Mouse (Mus musculus): ENCODE measurements around the gene Lpp. TPM values are rescaled to one million over a fixed set of nuclear protein-coding genes. Genes with fewer than 3 reads are reported as not detected.

The Lpp gene
- polyA plus RNA-seq, 1 experiment from 2014 or later, result 46.6 TPM

DNA sequence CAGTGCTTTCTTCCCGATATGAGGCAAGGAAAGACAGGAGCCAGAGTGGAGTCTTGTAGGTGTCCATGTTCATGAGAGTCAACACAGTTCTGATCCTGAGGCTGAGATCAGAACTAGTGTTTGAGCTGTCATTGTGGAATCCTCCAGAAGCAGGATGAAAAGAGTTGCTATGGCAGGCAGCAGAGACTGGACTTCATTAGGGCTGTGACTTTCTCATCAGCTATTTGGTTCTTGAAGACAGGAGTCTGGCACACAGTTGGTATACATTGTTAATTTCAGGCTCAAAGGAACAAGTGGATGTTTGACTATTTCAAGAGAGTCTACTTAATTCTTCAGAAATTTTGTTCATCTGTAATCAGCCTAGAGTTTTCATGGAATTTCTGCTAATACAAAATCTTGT is 235.5 kb downstream of the Lpp start:
- Histone ChIP-seq H3K9ac (ENCODE audit: low read length) (no peak overlapping the region), H3K9me3 (ENCODE audit: control insufficient read depth, low read length) (no peaks in the 10 kb centered on the region), H3K27ac (replicated peaks in 1 of 2; ENCODE audit: control insufficient read depth in 1 of 2, insufficient read depth in 1 of 2, low read depth in 2 of 2, low read length in 2 of 2) (peak overlapping the region in 1 of 2 experiments; percentile 24; a peak in 2 of 4 replicates), H3K27me3 (ENCODE audit: control insufficient read depth, insufficient read depth, low read length) (no peaks in the 10 kb centered on the region), H3K4me2 (ENCODE audit: low read length) (no peak overlapping the region), H3K36me3 (ENCODE audit: control insufficient read depth, insufficient read depth, low read length) (no peaks in the 10 kb centered on the region), H3K4me1 (ENCODE audit: control insufficient read depth in 2 of 2, insufficient read depth in 2 of 2, low read length in 2 of 2) (peaks cover 6 to 16% of the 10 kb centered on the region in 2 experiments), H3K4me3 (ENCODE audit: control insufficient read depth in 1 of 2, insufficient read depth in 1 of 2, low read depth in 1 of 2, low read length in 2 of 2) (no peak overlapping the region)
- WGBS, result 51% methylated on average over 1 of the region's 1 CpGs
- no peak for ATAC-seq (ENCODE audit: insufficient number of reproducible peaks, insufficient read depth, low FRiP score, low read depth)

DNA sequence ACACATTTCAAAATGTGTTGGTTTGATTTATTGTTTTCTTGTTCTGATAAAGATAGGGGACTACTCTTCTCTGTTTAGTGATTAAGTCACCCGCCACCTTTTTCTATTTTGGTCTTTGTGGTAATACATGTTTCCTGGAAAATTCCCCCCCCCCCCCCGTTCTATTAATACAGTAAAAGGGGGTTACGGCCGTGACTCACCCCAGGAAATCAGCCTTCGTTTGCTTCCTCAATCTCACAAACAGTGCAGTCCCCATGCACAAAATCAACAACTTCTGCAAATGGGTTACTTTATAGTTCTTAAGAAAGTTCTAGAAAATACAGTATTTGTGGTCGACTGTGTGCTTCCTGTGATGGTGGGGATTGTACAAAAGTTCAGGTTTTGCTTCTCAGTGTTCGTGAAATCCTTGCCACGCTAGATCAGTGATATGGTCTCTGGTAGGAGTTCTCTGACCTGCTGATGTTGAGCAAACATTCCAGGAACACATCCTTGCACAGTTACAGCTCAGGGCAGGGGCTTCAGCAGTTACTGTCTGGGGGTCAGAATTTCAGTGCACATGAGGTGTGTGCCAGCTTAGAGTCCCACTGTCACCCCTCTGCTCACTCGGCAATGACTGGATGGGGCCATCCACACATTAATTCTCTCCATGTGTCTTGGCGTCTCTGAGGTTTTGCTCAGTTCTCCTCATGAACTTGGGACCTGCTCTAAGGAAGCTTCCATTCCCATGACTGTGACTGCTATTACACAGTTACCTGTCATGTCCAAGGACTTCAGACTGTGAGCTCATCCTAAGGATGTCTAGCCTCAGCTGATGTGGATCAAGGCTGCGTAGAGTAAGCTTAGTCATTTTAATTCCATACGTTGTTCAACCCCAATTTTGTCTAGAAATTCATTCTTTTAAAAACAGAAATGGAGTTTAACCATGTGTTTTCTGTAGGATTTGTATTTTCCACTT is 236.2 kb downstream of the Lpp start:
- H3K4me2 ChIP-seq (ENCODE audit: low read length), result no peak overlapping the region
- no peaks in the 10 kb centered on the region for H3K27me3 ChIP-seq (ENCODE audit: control insufficient read depth, insufficient read depth, low read length)
- H3K4me3 ChIP-seq (ENCODE audit: control insufficient read depth in 1 of 2, insufficient read depth in 1 of 2, low read depth in 1 of 2, low read length in 2 of 2), result no peak overlapping the region
- H3K9me3 ChIP-seq (ENCODE audit: control insufficient read depth, low read length), result no peaks in the 10 kb centered on the region
- no peak overlapping the region for H3K9ac ChIP-seq (ENCODE audit: low read length)
- WGBS, result 60% methylated on average over 12 of the region's 12 CpGs
- ATAC-seq (ENCODE audit: insufficient number of reproducible peaks, insufficient read depth, low FRiP score, low read depth), result no peak
- peaks cover 6 to 16% of the 10 kb centered on the region in 2 experiments for H3K4me1 ChIP-seq (ENCODE audit: control insufficient read depth in 2 of 2, insufficient read depth in 2 of 2, low read length in 2 of 2)
- peak overlapping the region; percentile 8 to 41; a peak in 1 of 4 replicates for H3K27ac ChIP-seq (replicated peaks in 1 of 2; ENCODE audit: control insufficient read depth in 1 of 2, insufficient read depth in 1 of 2, low read depth in 2 of 2, low read length in 2 of 2)
- H3K36me3 ChIP-seq (ENCODE audit: control insufficient read depth, insufficient read depth, low read length), result no peaks in the 10 kb centered on the region

DNA sequence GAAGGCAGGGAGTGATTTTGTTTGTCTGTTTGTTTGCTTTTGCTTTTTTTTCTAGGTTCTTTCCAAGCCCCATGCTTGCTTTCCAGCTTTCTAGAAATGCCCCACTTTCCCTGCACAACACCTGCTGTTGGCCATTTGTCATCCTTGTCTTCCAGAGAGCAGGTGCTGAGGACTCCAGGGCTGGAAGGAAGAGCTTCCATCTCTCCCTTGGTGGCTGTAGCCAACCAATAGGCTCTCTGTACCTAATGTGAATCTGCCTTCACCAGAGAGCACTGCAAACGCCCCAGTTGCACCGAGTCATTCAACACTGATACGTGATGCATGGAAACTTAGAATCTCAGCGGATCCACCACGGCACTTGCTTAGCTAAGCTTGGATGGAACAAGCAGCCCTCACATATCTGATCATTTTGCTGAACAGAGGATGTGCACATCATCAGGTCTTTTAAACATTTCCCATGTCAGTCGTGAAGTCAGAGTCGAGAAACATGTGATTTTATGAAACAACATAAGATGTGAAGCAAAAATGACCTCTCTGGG is 242.1 kb downstream of the Lpp start:
- no peak overlapping the region for H3K27ac ChIP-seq (replicated peaks in 1 of 2; ENCODE audit: control insufficient read depth in 1 of 2, insufficient read depth in 1 of 2, low read depth in 2 of 2, low read length in 2 of 2)
- H3K9me3 ChIP-seq (ENCODE audit: control insufficient read depth, low read length), result no peaks in the 10 kb centered on the region
- H3K4me3 ChIP-seq (ENCODE audit: control insufficient read depth in 1 of 2, insufficient read depth in 1 of 2, low read depth in 1 of 2, low read length in 2 of 2), result no peak overlapping the region
- peaks cover 5% of the 10 kb centered on the region for H3K36me3 ChIP-seq (ENCODE audit: control insufficient read depth, insufficient read depth, low read length)
- no peak overlapping the region for H3K4me2 ChIP-seq (ENCODE audit: low read length)
- no peaks in the 10 kb centered on the region for H3K27me3 ChIP-seq (ENCODE audit: control insufficient read depth, insufficient read depth, low read length)
- 87% methylated on average over 7 of the region's 7 CpGs for WGBS
- no peak for ATAC-seq (ENCODE audit: insufficient number of reproducible peaks, insufficient read depth, low FRiP score, low read depth)
- no peaks in the 10 kb centered on the region for H3K4me1 ChIP-seq (ENCODE audit: control insufficient read depth in 2 of 2, insufficient read depth in 2 of 2, low read length in 2 of 2)
- H3K9ac ChIP-seq (ENCODE audit: low read length), result no peak overlapping the region

DNA sequence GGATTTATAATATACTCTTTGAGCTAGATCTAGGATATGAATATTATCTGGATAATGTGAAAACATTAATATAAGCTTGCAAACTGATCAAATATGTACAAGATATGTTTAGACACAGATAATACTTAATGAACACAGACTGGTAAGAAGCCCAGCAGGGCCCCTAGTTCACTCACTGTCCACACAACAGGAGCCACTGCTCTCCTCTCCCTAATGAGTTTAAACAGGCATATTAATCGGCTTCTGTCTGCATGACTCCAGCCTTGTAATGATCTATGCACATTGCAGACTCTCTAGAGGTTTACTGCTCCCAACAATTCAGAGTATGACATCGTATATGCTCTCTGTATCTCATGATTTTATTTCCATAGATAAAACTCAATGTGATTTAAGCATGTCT is 243.6 kb downstream of the Lpp start:
- Histone ChIP-seq H3K36me3 (ENCODE audit: control insufficient read depth, insufficient read depth, low read length) (peaks cover 5% of the 10 kb centered on the region), H3K4me3 (ENCODE audit: control insufficient read depth in 1 of 2, insufficient read depth in 1 of 2, low read depth in 1 of 2, low read length in 2 of 2) (no peak overlapping the region), H3K27me3 (ENCODE audit: control insufficient read depth, insufficient read depth, low read length) (no peaks in the 10 kb centered on the region), H3K4me2 (ENCODE audit: low read length) (no peak overlapping the region), H3K4me1 (ENCODE audit: control insufficient read depth in 2 of 2, insufficient read depth in 2 of 2, low read length in 2 of 2) (no peaks in the 10 kb centered on the region), H3K9me3 (ENCODE audit: control insufficient read depth, low read length) (no peaks in the 10 kb centered on the region), H3K9ac (ENCODE audit: low read length) (no peak overlapping the region), H3K27ac (replicated peaks in 1 of 2; ENCODE audit: control insufficient read depth in 1 of 2, insufficient read depth in 1 of 2, low read depth in 2 of 2, low read length in 2 of 2) (no peak overlapping the region)
- no peak for ATAC-seq (ENCODE audit: insufficient number of reproducible peaks, insufficient read depth, low FRiP score, low read depth)
- 87% methylated on average over 2 of the region's 2 CpGs for WGBS

DNA sequence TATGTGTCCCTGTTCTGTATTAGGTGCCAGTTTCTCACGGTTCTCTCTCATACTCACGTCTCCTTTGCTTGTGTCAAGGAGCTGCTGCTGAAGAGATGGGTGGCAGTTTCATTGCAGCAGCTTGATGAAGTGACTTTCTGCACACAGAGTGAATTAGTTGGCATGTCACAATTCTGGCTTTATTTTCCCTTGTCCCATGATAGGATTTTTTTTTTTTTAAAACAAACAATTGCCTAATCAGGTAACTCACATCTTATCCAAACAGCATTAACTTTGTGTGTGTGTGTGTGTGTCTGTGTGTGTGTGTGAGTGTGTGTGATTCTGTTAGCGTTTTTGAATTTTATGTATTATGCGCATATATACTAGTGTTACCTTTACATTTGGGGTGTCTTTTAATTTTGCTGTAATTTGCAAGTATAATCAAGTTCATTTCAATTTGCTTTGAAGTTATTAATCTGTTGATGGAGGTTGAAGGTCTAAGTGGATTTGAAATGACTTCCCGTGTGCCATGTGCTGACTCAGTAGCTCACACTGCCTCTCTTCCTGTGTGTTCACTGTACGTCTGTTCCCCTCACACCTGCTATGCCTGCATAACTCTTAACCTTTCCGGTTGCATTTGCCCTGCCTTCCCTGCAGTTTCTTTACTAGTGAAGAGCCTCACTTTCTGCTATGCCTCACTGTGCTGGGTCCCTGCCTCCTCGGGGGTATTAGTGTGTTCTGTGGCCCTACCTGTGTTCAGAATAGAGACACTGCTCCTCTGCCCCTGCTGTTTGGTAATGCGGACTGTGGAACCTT is 247.9 kb downstream of the Lpp start:
- no peak overlapping the region for H3K4me3 ChIP-seq (ENCODE audit: control insufficient read depth in 1 of 2, insufficient read depth in 1 of 2, low read depth in 1 of 2, low read length in 2 of 2)
- ATAC-seq (ENCODE audit: insufficient number of reproducible peaks, insufficient read depth, low FRiP score, low read depth), result no peak
- WGBS, result 82% methylated on average over 9 of the region's 9 CpGs
- no peak overlapping the region for H3K27ac ChIP-seq (replicated peaks in 1 of 2; ENCODE audit: control insufficient read depth in 1 of 2, insufficient read depth in 1 of 2, low read depth in 2 of 2, low read length in 2 of 2)
- H3K9me3 ChIP-seq (ENCODE audit: control insufficient read depth, low read length), result no peaks in the 10 kb centered on the region
- H3K27me3 ChIP-seq (ENCODE audit: control insufficient read depth, insufficient read depth, low read length), result no peaks in the 10 kb centered on the region
- H3K9ac ChIP-seq (ENCODE audit: low read length), result no peak overlapping the region
- peaks cover 2 to 3% of the 10 kb centered on the region in 2 experiments; a peak in 2 of 4 replicates for H3K4me1 ChIP-seq (ENCODE audit: control insufficient read depth in 2 of 2, insufficient read depth in 2 of 2, low read length in 2 of 2)
- H3K4me2 ChIP-seq (ENCODE audit: low read length), result no peak overlapping the region
- no peaks in the 10 kb centered on the region for H3K36me3 ChIP-seq (ENCODE audit: control insufficient read depth, insufficient read depth, low read length)

DNA sequence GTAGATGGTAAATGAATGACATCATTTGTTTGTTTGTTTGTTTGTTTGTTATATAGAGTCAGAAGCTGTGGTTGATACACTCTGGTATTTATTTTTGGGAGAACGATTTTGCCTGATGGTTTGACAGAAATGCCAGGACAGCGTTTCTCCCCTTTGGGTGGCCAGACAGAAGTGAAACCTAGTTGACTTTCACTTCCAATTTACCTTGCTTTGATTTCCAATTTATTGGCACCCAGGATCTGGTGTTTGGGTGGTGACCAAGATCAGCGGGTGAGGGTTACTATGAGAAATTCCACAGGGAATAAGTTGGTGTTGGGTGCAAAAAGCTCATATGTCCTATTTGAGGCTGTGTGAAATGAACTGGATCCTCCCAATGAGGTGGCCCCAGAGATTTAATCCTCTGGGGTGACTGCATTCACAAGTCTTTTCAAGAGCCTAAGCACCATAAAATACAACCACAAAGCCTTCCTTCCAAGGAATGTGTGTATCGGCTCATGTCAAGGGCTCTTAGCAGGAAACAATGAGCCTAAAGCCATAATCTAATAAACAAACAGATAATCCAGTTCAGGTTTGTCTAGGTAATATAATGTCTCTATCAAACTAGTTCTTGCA is 249.8 kb downstream of the Lpp start:
- WGBS, result 92% methylated on average over 4 of the region's 4 CpGs
- no peaks in the 10 kb centered on the region for H3K36me3 ChIP-seq (ENCODE audit: control insufficient read depth, insufficient read depth, low read length)
- H3K9ac ChIP-seq (ENCODE audit: low read length), result no peak overlapping the region
- peaks cover 2 to 10% of the 10 kb centered on the region in 2 experiments; a peak in 3 of 4 replicates for H3K4me1 ChIP-seq (ENCODE audit: control insufficient read depth in 2 of 2, insufficient read depth in 2 of 2, low read length in 2 of 2)
- no peaks in the 10 kb centered on the region for H3K9me3 ChIP-seq (ENCODE audit: control insufficient read depth, low read length)
- no peak overlapping the region for H3K4me3 ChIP-seq (ENCODE audit: control insufficient read depth in 1 of 2, insufficient read depth in 1 of 2, low read depth in 1 of 2, low read length in 2 of 2)
- no peaks in the 10 kb centered on the region for H3K27me3 ChIP-seq (ENCODE audit: control insufficient read depth, insufficient read depth, low read length)
- H3K27ac ChIP-seq (replicated peaks in 1 of 2; ENCODE audit: control insufficient read depth in 1 of 2, insufficient read depth in 1 of 2, low read depth in 2 of 2, low read length in 2 of 2), result no peak overlapping the region
- no peak for ATAC-seq (ENCODE audit: insufficient number of reproducible peaks, insufficient read depth, low FRiP score, low read depth)
- H3K4me2 ChIP-seq (ENCODE audit: low read length), result no peak overlapping the region

DNA sequence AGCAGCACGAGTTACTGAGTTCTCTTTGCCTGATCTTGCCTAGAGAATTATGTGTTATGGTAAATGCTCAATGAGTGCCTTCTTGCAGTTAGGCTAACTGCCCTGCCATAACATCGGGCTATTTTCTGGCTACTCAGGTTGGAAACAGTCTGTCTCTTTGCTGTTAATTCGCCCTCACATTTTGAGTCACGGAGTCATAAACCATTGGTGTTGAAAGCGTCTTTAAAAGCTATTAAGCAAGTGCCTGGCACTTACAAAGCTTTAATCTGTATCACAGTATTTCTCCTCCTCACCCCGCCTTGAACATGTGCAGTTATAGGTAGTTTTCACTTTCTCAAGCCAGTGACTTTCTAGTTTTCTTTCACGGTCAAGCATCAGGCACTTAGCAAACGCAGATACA is 250.8 kb downstream of the Lpp start:
- WGBS, result 84% methylated on average over 8 of the region's 8 CpGs
- no peak for ATAC-seq (ENCODE audit: insufficient number of reproducible peaks, insufficient read depth, low FRiP score, low read depth)
- Histone ChIP-seq H3K9me3 (ENCODE audit: control insufficient read depth, low read length) (no peaks in the 10 kb centered on the region), H3K9ac (ENCODE audit: low read length) (no peak overlapping the region), H3K36me3 (ENCODE audit: control insufficient read depth, insufficient read depth, low read length) (no peaks in the 10 kb centered on the region), H3K27me3 (ENCODE audit: control insufficient read depth, insufficient read depth, low read length) (no peaks in the 10 kb centered on the region), H3K27ac (replicated peaks in 1 of 2; ENCODE audit: control insufficient read depth in 1 of 2, insufficient read depth in 1 of 2, low read depth in 2 of 2, low read length in 2 of 2) (no peak overlapping the region), H3K4me2 (ENCODE audit: low read length) (no peak overlapping the region), H3K4me3 (ENCODE audit: control insufficient read depth in 1 of 2, insufficient read depth in 1 of 2, low read depth in 1 of 2, low read length in 2 of 2) (no peak overlapping the region), H3K4me1 (ENCODE audit: control insufficient read depth in 2 of 2, insufficient read depth in 2 of 2, low read length in 2 of 2) (peaks cover 2 to 10% of the 10 kb centered on the region in 2 experiments; a peak in 3 of 4 replicates)

Data from heart, embryonic 14.5 days (tissue).